20 mouse cellular contexts compared by ENCODE assay signal in the genomic region with DNA sequence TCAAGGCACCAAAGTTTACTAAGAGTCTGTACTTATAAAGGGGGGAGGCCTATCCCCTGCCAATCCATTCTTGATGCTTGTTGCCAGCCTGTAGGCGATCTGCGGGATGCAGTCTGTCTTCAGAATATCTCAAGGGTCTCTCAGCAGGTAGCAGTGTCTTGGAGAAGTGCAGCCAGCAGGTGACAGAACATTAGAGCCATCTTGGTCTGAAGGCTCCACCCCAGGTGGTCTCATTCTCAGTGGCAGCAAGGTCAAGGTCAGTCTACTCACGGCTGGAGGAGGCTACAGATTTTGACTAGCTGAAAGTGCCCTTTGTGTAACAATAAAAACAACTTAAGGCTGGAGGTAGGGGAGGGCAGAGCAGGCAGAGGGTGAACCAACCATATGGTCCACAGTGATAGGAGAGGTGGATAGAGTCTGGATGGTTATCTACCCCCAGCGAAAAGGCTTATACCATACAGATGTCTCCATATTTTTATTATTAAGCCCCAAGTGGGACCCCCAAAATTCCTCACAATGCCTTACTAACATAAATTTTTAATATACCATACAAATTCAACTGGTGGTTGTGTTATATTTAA. TPM values are rescaled to one million over a fixed set of nuclear protein-coding genes. Genes with fewer than 3 reads are reported as not detected.
"Had no signal": no experiment of that assay in that cellular context is flagged by ENCODE, and none has a peak within 500 bp of the region (broad histone marks: within the 10 kb centered on the region; RNA-seq: fewer than 3 reads in every experiment).

No protein-coding gene starts in this region.

- H3K27ac ChIP-seq: kidney, embryonic 15.5 days; limb, embryonic 13.5 days; midbrain, embryonic 12.5 days; stomach, embryonic 15.5 days had no signal

- H3K27me3 ChIP-seq: kidney, embryonic 15.5 days; limb, embryonic 13.5 days; midbrain, embryonic 12.5 days; stomach, embryonic 15.5 days had no signal

- DNase-seq: kidney, adult 2 months; kidney, postnatal 14 days; left cerebral cortex, postnatal 4 days; lung, adult 18-20 months; lung, postnatal 4 days; right cerebral cortex, adult 18-20 months; thymus, adult 2 months; thymus, postnatal 25 days had no signal

- H3K4me3 ChIP-seq: kidney, embryonic 15.5 days; limb, embryonic 13.5 days; megakaryocyte, embryonic 14.5 days; midbrain, embryonic 12.5 days; stomach, embryonic 15.5 days had no signal

- ATAC-seq: intestine, embryonic 16.5 days; midbrain, embryonic 16.5 days had no signal

- H3K4me2 ChIP-seq: kidney, embryonic 15.5 days; limb, embryonic 13.5 days; midbrain, embryonic 12.5 days; stomach, embryonic 15.5 days had no signal

- H3K36me3 ChIP-seq: kidney, embryonic 15.5 days; limb, embryonic 13.5 days; midbrain, embryonic 12.5 days; stomach, embryonic 15.5 days had no signal

- H3K9me3 ChIP-seq: kidney, embryonic 15.5 days; limb, embryonic 13.5 days; megakaryocyte, embryonic 14.5 days; midbrain, embryonic 12.5 days; stomach, embryonic 15.5 days had no signal

- H3K9ac ChIP-seq: kidney, embryonic 15.5 days; limb, embryonic 13.5 days; midbrain, embryonic 12.5 days; stomach, embryonic 15.5 days had no signal

RNA-seq across cellular contexts. Expression of a gene that starts 14.3 kb away (rescaled TPM):
- polyA plus RNA-seq: intestine, embryonic 16.5 days; kidney, adult 2 months; kidney, embryonic 15.5 days; large intestine, adult 2 months; limb, embryonic 13.5 days; lung, embryonic 16.5 days; midbrain, embryonic 12.5 days; midbrain, embryonic 16.5 days; neural tube, embryonic 14.5 days; spleen, adult 2 months; stomach, embryonic 15.5 days; urinary bladder, adult 2 months had no signal
